Comparison of ENCODE assay signal across 14 mouse cellular contexts in genomic region chr15:91327023-91327422, GRCm38 (mm10).
"Had no signal": no experiment of that assay in that cellular context is flagged by ENCODE, and none has a peak within 500 bp of the region (broad histone marks: within the 10 kb centered on the region; RNA-seq: fewer than 3 reads in every experiment).

No protein-coding gene starts in this region.

- H3K9ac ChIP-seq: intestine, embryonic 15.5 days; limb, embryonic 15.5 days; liver, embryonic 12.5 days; lung, embryonic 14.5 days; neural tube, embryonic 15.5 days; stomach, embryonic 15.5 days had no signal

- H3K9me3 ChIP-seq: intestine, embryonic 15.5 days; limb, embryonic 15.5 days; liver, embryonic 12.5 days; midbrain, embryonic 10.5 days; neural tube, embryonic 15.5 days; stomach, embryonic 15.5 days had no signal

- H3K4me2 ChIP-seq: intestine, embryonic 15.5 days; limb, embryonic 15.5 days; liver, embryonic 12.5 days; lung, embryonic 14.5 days; neural tube, embryonic 15.5 days; stomach, embryonic 15.5 days had no signal

- DNase-seq: kidney, adult 18-20 months; kidney, postnatal 10 days; lung, embryonic 14.5 days; lung, postnatal 10 days; lung, postnatal 4 days; midbrain, embryonic 14.5 days; thymus, postnatal 4 days had no signal

- H3K27me3 ChIP-seq: intestine, embryonic 15.5 days; limb, embryonic 15.5 days; liver, embryonic 12.5 days; neural tube, embryonic 15.5 days; stomach, embryonic 15.5 days had no signal

- H3K4me3 ChIP-seq: intestine, embryonic 15.5 days; limb, embryonic 15.5 days; liver, embryonic 12.5 days; midbrain, embryonic 10.5 days; myocyte; neural tube, embryonic 15.5 days; stomach, embryonic 15.5 days had no signal

- ATAC-seq: intestine, embryonic 15.5 days; liver, embryonic 12.5 days had no signal

- H3K4me1 ChIP-seq: intestine, embryonic 15.5 days; liver, embryonic 12.5 days; neural tube, embryonic 15.5 days; stomach, embryonic 15.5 days had no signal

- H3K36me3 ChIP-seq: intestine, embryonic 15.5 days; limb, embryonic 15.5 days; liver, embryonic 12.5 days; midbrain, embryonic 10.5 days; neural tube, embryonic 15.5 days; stomach, embryonic 15.5 days had no signal

- H3K27ac ChIP-seq: intestine, embryonic 15.5 days; limb, embryonic 15.5 days; liver, embryonic 12.5 days; midbrain, embryonic 10.5 days; neural tube, embryonic 15.5 days; stomach, embryonic 15.5 days had no signal
